In genomic region chr8:70535221-70535620, GRCm38 (mm10) we compare ENCODE assay signal across 29 mouse cellular contexts. TPM values are rescaled to one million over a fixed set of nuclear protein-coding genes. Genes with fewer than 3 reads are reported as not detected.
DNase-seq lines count a peak whose midpoint lies in the region; ATAC-seq and TF ChIP-seq lines count a peak whose summit lies in the region.
"Had no signal": no experiment of that assay in that cellular context is flagged by ENCODE, and none has a peak within 500 bp of the region (broad histone marks: within the 10 kb centered on the region; RNA-seq: fewer than 3 reads in every experiment).

No protein-coding gene starts in this region.

- H3K4me2 ChIP-seq in heart, embryonic 11.5 days = no peak overlapping the region
- H3K4me2 ChIP-seq in lung, postnatal 0 days (replicated peaks; ENCODE audit: low read depth, low read length) = no peak overlapping the region
- H3K4me2 ChIP-seq: embryonic facial prominence, embryonic 13.5 days; embryonic facial prominence, embryonic 15.5 days; forebrain, embryonic 12.5 days had no signal

- no peaks in the 10 kb centered on the region for H3K9me3 ChIP-seq in heart, embryonic 11.5 days (replicated peaks; ENCODE audit: control insufficient read depth, low read length)
- H3K9me3 ChIP-seq in lung, postnatal 0 days (ENCODE audit: low read length) = no peaks in the 10 kb centered on the region
- H3K9me3 ChIP-seq: embryonic facial prominence, embryonic 13.5 days; embryonic facial prominence, embryonic 15.5 days; forebrain, embryonic 10.5 days; forebrain, embryonic 12.5 days; G1E had no signal

- no peaks in the 10 kb centered on the region for H3K27me3 ChIP-seq in heart, embryonic 11.5 days (ENCODE audit: control insufficient read depth, insufficient read depth, low read length)
- no peaks in the 10 kb centered on the region for H3K27me3 ChIP-seq in heart, adult 2 months (ENCODE audit: control insufficient read depth, insufficient read depth, low read length)
- H3K27me3 ChIP-seq in lung, postnatal 0 days (replicated peaks; ENCODE audit: insufficient read depth, low read length) = no peaks in the 10 kb centered on the region
- H3K27me3 ChIP-seq: CH12.LX; embryonic facial prominence, embryonic 13.5 days; embryonic facial prominence, embryonic 15.5 days; forebrain, embryonic 12.5 days; Patski had no signal

- 84% methylated on average over 3 of the region's 3 CpGs for WGBS in heart, embryonic 11.5 days (ENCODE audit: insufficient replicate concordance)
- WGBS in heart, adult 2 months = 88% methylated on average over 3 of the region's 3 CpGs
- 70% methylated on average over 3 of the region's 3 CpGs for WGBS in lung, postnatal 0 days
- WGBS in lung, adult 2 months = 68% methylated on average over 3 of the region's 3 CpGs

- TF ChIP-seq POLR2A in heart, adult 2 months (IDR thresholded peaks at IDR 0.05; ENCODE audit: insufficient read depth, low read depth, low read length) = no peak
- no peak for TF ChIP-seq POLR2A in lung, adult 2 months (IDR thresholded peaks at IDR 0.05; ENCODE audit: borderline replicate concordance, extremely low read depth, low read depth, low read length)

- no peak overlapping the region for H3K27ac ChIP-seq in heart, embryonic 11.5 days (ENCODE audit: low read depth, low read length)
- H3K27ac ChIP-seq in heart, adult 2 months = no peak overlapping the region
- peak overlapping the region; percentile 68; the same call in 1 of the 2 replicates for H3K27ac ChIP-seq in lung, postnatal 0 days (ENCODE audit: low read length)
- H3K27ac ChIP-seq: embryonic facial prominence, embryonic 13.5 days; embryonic facial prominence, embryonic 15.5 days; forebrain, embryonic 10.5 days; forebrain, embryonic 12.5 days had no signal

- DNase-seq in heart, adult 2 months = no peak
- DNase-seq in lung, postnatal 0 days (ENCODE audit: low spot score) = peak; percentile 73
- no peak for DNase-seq in lung, postnatal 36 days
- DNase-seq in lung, postnatal 4 days = peak; percentile 37 to 74
- no peak for DNase-seq in lung, adult 2 months
- peak; percentile 44 for DNase-seq in brain, adult 2 months (ENCODE audit: low read depth, low spot score)
- DNase-seq: adrenal gland, adult 8-10 months; adrenal gland, postnatal 14 days; adrenal gland, postnatal 36 days; B cell, adult 2 months; cerebellum, adult 11 months; cerebellum, adult 18-20 months; cerebellum, adult 8-10 months; cerebellum, adult 9-11 months; cerebellum, postnatal 14 days; cerebellum, postnatal 36 days; embryo, embryonic 11 days had no signal

- H3K4me3 ChIP-seq in heart, embryonic 11.5 days (ENCODE audit: low read depth, low read length) = no peak overlapping the region
- no peak overlapping the region for H3K4me3 ChIP-seq in heart, adult 2 months
- no peak overlapping the region for H3K4me3 ChIP-seq in lung, postnatal 0 days (ENCODE audit: low read depth, low read length)
- no peak overlapping the region for H3K4me3 ChIP-seq in lung, adult 2 months (replicated peaks; ENCODE audit: extremely low read depth, low read depth, low read length)
- H3K4me3 ChIP-seq: embryonic facial prominence, embryonic 13.5 days; embryonic facial prominence, embryonic 15.5 days; erythroblast, embryonic 14.5 days; forebrain, embryonic 10.5 days; forebrain, embryonic 12.5 days had no signal

- H3K4me1 ChIP-seq in heart, embryonic 11.5 days (ENCODE audit: control insufficient read depth, insufficient read depth, low read length) = peaks cover 13% of the 10 kb centered on the region
- peaks cover 3% of the 10 kb centered on the region for H3K4me1 ChIP-seq in heart, adult 2 months (ENCODE audit: control insufficient read depth, insufficient read depth, low read length)
- H3K4me1 ChIP-seq in lung, postnatal 0 days (ENCODE audit: insufficient read depth, low read depth, low read length) = peaks cover 3% of the 10 kb centered on the region; the same call in 1 of the 2 replicates
- peaks cover 4% of the 10 kb centered on the region; the same call in 1 of the 2 replicates for H3K4me1 ChIP-seq in lung, adult 2 months (ENCODE audit: control insufficient read depth, insufficient read depth, low read length)

- intact Hi-C loops in heart, adult 2 months (cut with DNase I) = no loop called here

- H3K79me2 ChIP-seq in heart, adult 2 months (replicated peaks; ENCODE audit: control insufficient read depth, insufficient read depth, low read length) = peaks cover 3% of the 10 kb centered on the region; the same call in 1 of the 2 replicates

- no peak for TF ChIP-seq CTCF in heart, adult 2 months (IDR thresholded peaks at IDR 0.05)
- TF ChIP-seq CTCF in lung, postnatal 0 days (IDR thresholded peaks at IDR 0.05) = no peak
- no peak for TF ChIP-seq CTCF in lung, adult 2 months (IDR thresholded peaks at IDR 0.05; ENCODE audit: insufficient read depth, low read length)

- H3K9ac ChIP-seq in heart, embryonic 11.5 days (ENCODE audit: low read depth, low read length) = 0 out of 2 replicates have a peak overlapping the region, but pooled peaks have one; percentile 16
- H3K9ac ChIP-seq in heart, adult 2 months (ENCODE audit: low read depth, low read length) = no peak overlapping the region
- H3K9ac ChIP-seq in lung, postnatal 0 days (replicated peaks; ENCODE audit: low read depth) = no peak overlapping the region
- H3K9ac ChIP-seq: embryonic facial prominence, embryonic 13.5 days; embryonic facial prominence, embryonic 15.5 days; forebrain, embryonic 12.5 days had no signal

- TF ChIP-seq EP300 in heart, adult 2 months (IDR thresholded peaks at IDR 0.05; ENCODE audit: insufficient read depth, low read depth, low read length) = no peak
- TF ChIP-seq EP300 in lung, postnatal 0 days (IDR thresholded peaks at IDR 0.05) = no peak

- ATAC-seq in heart, embryonic 11.5 days (replicated peaks; ENCODE audit: insufficient number of reproducible peaks, low FRiP score, low TSS enrichment) = no peak
- no peak for ATAC-seq in lung, postnatal 0 days
- ATAC-seq: activated CD4-positive, CD25-positive, alpha-beta regulatory T cell, adult 4 months; CD4-positive, CD25-positive, alpha-beta regulatory T cell, adult 4 months; forebrain, embryonic 14.5 days; Patski had no signal

- peaks cover 37% of the 10 kb centered on the region for H3K36me3 ChIP-seq in heart, embryonic 11.5 days (ENCODE audit: control insufficient read depth, insufficient read depth, low read length)
- no peaks in the 10 kb centered on the region for H3K36me3 ChIP-seq in heart, adult 2 months (ENCODE audit: control insufficient read depth, insufficient read depth, low read length)
- H3K36me3 ChIP-seq in lung, postnatal 0 days (ENCODE audit: insufficient read depth, low read length) = peaks cover 24% of the 10 kb centered on the region

RNA-seq across cellular contexts. Expression of gene Ell, which starts 4.0 kb away (rescaled TPM):
- 14.1 and 14.7 TPM in 2 replicates for polyA plus RNA-seq in heart, embryonic 11.5 days (2014; fragmentation: Nextera tagmentation; extraction: Ambion mirVana)
- 10 to 100 TPM in 1 of 2 experiments, 1 to 10 TPM in 1; 9.6 to 12.0 TPM for total RNA-seq in heart, adult 2 months (2021)
- 12.7 and 13.8 TPM in 2 replicates for polyA plus RNA-seq in heart, adult 2 months (2012; rRNA removed)
- 11.8 and 13.0 TPM in 2 replicates for polyA plus RNA-seq in lung, postnatal 0 days (2015; fragmentation: Nextera tagmentation; extraction: Ambion mirVana)
- polyA plus RNA-seq in lung, adult 2 months (2012; rRNA removed) = 29.6 and 32.9 TPM in 2 replicates

RNA-seq across cellular contexts. Expression of gene Kxd1, which starts 7.5 kb away (rescaled TPM):
- polyA plus RNA-seq in heart, embryonic 11.5 days (2014; fragmentation: Nextera tagmentation; extraction: Ambion mirVana) = 67.3 and 68.1 TPM in 2 replicates
- 10 to 100 TPM; 80.4 to 99.4 TPM for total RNA-seq in heart, adult 2 months (2021)
- 111 and 121 TPM in 2 replicates for polyA plus RNA-seq in heart, adult 2 months (2012; rRNA removed)
- polyA plus RNA-seq in lung, postnatal 0 days (2015; fragmentation: Nextera tagmentation; extraction: Ambion mirVana) = 56.1 and 62.4 TPM in 2 replicates
- 48.7 and 54.6 TPM in 2 replicates for polyA plus RNA-seq in lung, adult 2 months (2012; rRNA removed)

RNA-seq across cellular contexts. Expression of gene Fkbp8, which starts 7.7 kb away (rescaled TPM):
- 202 and 212 TPM in 2 replicates for polyA plus RNA-seq in heart, embryonic 11.5 days (2014; fragmentation: Nextera tagmentation; extraction: Ambion mirVana)
- 100 to 1,000 TPM; 116 to 135 TPM for total RNA-seq in heart, adult 2 months (2021)
- 179 and 201 TPM in 2 replicates for polyA plus RNA-seq in heart, adult 2 months (2012; rRNA removed)
- polyA plus RNA-seq in lung, postnatal 0 days (2015; fragmentation: Nextera tagmentation; extraction: Ambion mirVana) = 222 and 228 TPM in 2 replicates
- polyA plus RNA-seq in lung, adult 2 months (2012; rRNA removed) = 361 and 369 TPM in 2 replicates

RNA-seq across cellular contexts. Expression of gene Uba52, which starts 24.6 kb away (rescaled TPM):
- 798 and 827 TPM in 2 replicates for polyA plus RNA-seq in heart, embryonic 11.5 days (2014; fragmentation: Nextera tagmentation; extraction: Ambion mirVana)
- 1,000 to 10,000 TPM; 1,480 to 1,595 TPM for total RNA-seq in heart, adult 2 months (2021)
- polyA plus RNA-seq in heart, adult 2 months (2012; rRNA removed) = 439 and 626 TPM in 2 replicates
- 723 and 836 TPM in 2 replicates for polyA plus RNA-seq in lung, postnatal 0 days (2015; fragmentation: Nextera tagmentation; extraction: Ambion mirVana)
- 370 and 371 TPM in 2 replicates for polyA plus RNA-seq in lung, adult 2 months (2012; rRNA removed)

RNA-seq across cellular contexts. Expression of gene Rex1bd, which starts 28.7 kb away (rescaled TPM):
- 109 and 124 TPM in 2 replicates for polyA plus RNA-seq in heart, embryonic 11.5 days (2014; fragmentation: Nextera tagmentation; extraction: Ambion mirVana)
- total RNA-seq in heart, adult 2 months (2021) = 100 to 1,000 TPM; 111 to 118 TPM
- polyA plus RNA-seq in heart, adult 2 months (2012; rRNA removed) = 129 and 145 TPM in 2 replicates
- 103 and 117 TPM in 2 replicates for polyA plus RNA-seq in lung, postnatal 0 days (2015; fragmentation: Nextera tagmentation; extraction: Ambion mirVana)
- 145 and 178 TPM in 2 replicates for polyA plus RNA-seq in lung, adult 2 months (2012; rRNA removed)

Comparison
In these comparisons a context has a peak if more than half of its experiments do, and no peak if none do; other contexts are left out.
1. DNase-seq: peak in lung, postnatal 0 days (single experiment), lung, postnatal 4 days (2 of 2) and brain, adult 2 months (single experiment); none in heart, adult 2 months (0 of 2), lung, postnatal 36 days (single experiment) and lung, adult 2 months (single experiment).